Mouse (Mus musculus): ENCODE measurements at regions not wholly inside any gene's neighbourhood (a gene's known extent, or its start where the extent isn't known, plus 50 kb on each side); places are given as distances from the start of the nearest gene placed in this dataset.

DNA sequence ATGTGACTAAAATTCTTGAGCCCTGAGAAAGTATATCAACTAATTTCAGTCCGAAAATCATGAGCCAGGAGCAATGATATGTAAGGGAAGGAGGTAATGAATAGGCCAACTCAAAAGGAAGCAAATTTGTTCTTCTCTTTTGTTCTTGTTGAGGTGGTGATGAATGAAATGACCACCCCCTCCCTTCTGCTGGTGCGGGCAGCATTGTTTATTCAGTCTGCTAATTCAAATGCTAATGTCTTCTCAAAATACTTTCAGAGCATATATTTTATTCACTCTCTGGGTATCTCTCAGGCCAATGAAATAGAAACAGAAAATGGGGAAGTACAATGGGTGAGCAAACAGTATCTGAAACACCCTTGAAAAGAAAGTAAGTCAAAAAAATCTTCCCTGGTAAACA is 1870.4 kb downstream of the Pcdh19 start:
- no peak for DNase-seq (ENCODE audit: low spot score in 2 of 2)

DNA sequence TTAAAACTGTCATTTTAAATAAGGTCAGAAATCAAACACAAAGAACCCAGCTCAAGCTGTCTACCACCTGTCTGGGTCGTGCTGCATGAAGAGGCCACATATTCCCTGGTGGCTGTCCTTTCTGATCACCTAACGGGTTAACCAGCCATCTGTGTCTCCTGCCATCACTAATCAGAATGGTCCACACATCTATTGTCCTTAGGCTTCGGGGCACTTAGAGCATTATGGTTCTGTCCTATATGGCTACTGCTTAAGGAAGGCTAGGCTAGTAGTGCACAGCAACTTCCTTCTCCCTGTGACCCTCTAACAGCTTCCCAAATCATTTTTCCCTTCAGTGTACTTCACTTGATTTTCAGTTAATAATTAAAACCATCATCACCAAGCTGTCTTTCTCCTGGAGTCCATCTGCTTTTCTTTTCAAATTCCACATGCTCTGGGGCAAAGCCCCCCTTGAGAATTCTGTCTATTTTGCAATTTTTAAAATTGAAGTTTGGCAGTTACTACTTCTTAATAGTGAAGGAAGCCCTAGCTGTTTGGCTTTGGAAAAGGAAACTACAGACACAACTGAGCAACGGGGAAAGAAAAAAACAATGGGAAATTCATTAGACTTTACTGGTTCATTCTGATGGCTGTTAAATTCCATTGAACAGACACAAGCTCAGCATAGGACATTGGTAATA is 1914.6 kb downstream of the Pcdh19 start:
- peak; percentile 1 to 2 for DNase-seq (ENCODE audit: low spot score in 2 of 2)
